Mouse (Mus musculus): ENCODE data around the gene Spata5. TPM values are rescaled to one million over a fixed set of nuclear protein-coding genes. Genes with fewer than 3 reads are reported as not detected.

The Spata5 gene
- polyA plus RNA-seq, 1 experiment from 2014 or later = 56.2 TPM

- DNase-seq (ENCODE audit: extremely low spot score, low spot score) = no peak
- H3K9me3 ChIP-seq = no peaks in the 10 kb centered on the region
- peaks cover 3% of the 10 kb centered on the region; the same call in 1 of the 2 replicates for H3K4me1 ChIP-seq
- 88% methylated on average over 7 of the region's 7 CpGs for WGBS
- H3K27ac ChIP-seq = no peak overlapping the region
- no peaks in the 10 kb centered on the region for H3K36me3 ChIP-seq (replicated peaks)
- no peak overlapping the region for H3K4me3 ChIP-seq
- no peaks in the 10 kb centered on the region for H3K27me3 ChIP-seq (ENCODE audit: poor library complexity, severe bottlenecking)
These were observed 20.9 kb upstream of the Spata5 start for GRCm38 (mm10) chr3:37398661-37399395.

- Histone ChIP-seq H3K27ac (no peak overlapping the region), H3K36me3 (replicated peaks) (no peaks in the 10 kb centered on the region), H3K9me3 (no peaks in the 10 kb centered on the region), H3K4me1 (peaks cover 3% of the 10 kb centered on the region; the same call in 1 of the 2 replicates), H3K27me3 (ENCODE audit: poor library complexity, severe bottlenecking) (no peaks in the 10 kb centered on the region), H3K4me3 (no peak overlapping the region)
- WGBS = 81% methylated on average over 11 of the region's 11 CpGs
- DNase-seq (ENCODE audit: extremely low spot score, low spot score) = no peak
These were observed 17.7 kb upstream of the Spata5 start for GRCm38 (mm10) chr3:37401729-37402610.

GRCm38 (mm10) chr3:37407598-37407997, 12.1 kb upstream of the Spata5 start:
- no peak overlapping the region for H3K27ac ChIP-seq

GRCm38 (mm10) chr3:37413446-37413845, 6.2 kb upstream of the Spata5 start:
- H3K4me3 ChIP-seq = no peak overlapping the region
- H3K27me3 ChIP-seq (ENCODE audit: poor library complexity, severe bottlenecking) = no peaks in the 10 kb centered on the region
- DNase-seq (ENCODE audit: extremely low spot score, low spot score) = no peak
- WGBS = 91% methylated on average over 3 of the region's 3 CpGs
- H3K36me3 ChIP-seq (replicated peaks) = no peaks in the 10 kb centered on the region
- H3K9me3 ChIP-seq = no peaks in the 10 kb centered on the region
- peaks cover 4% of the 10 kb centered on the region for H3K4me1 ChIP-seq
- H3K27ac ChIP-seq = no peak overlapping the region

More at GRCm38 (mm10) chr3:37407598-37407997, 12.1 kb upstream of the Spata5 start:
- H3K4me1 ChIP-seq = no peaks in the 10 kb centered on the region
- no peak overlapping the region for H3K4me3 ChIP-seq
- no peak for DNase-seq (ENCODE audit: extremely low spot score, low spot score)
- no peaks in the 10 kb centered on the region for H3K9me3 ChIP-seq
- no peaks in the 10 kb centered on the region for H3K36me3 ChIP-seq (replicated peaks)
- H3K27me3 ChIP-seq (ENCODE audit: poor library complexity, severe bottlenecking) = no peaks in the 10 kb centered on the region

GRCm38 (mm10) chr3:37414413-37414960, 5.2 kb upstream of the Spata5 start:
- WGBS = 60% methylated on average over 14 of the region's 14 CpGs
- no peak overlapping the region for H3K4me3 ChIP-seq
- no peaks in the 10 kb centered on the region for H3K9me3 ChIP-seq
- no peak overlapping the region for H3K27ac ChIP-seq
- peaks cover 11% of the 10 kb centered on the region for H3K4me1 ChIP-seq
- no peaks in the 10 kb centered on the region for H3K36me3 ChIP-seq (replicated peaks)
- H3K27me3 ChIP-seq (ENCODE audit: poor library complexity, severe bottlenecking) = no peaks in the 10 kb centered on the region
- peak; percentile 63 for DNase-seq (ENCODE audit: extremely low spot score, low spot score)

GRCm38 (mm10) chr3:37418341-37418740, 1.4 kb upstream of the Spata5 start:
- Histone ChIP-seq H3K27me3 (ENCODE audit: poor library complexity, severe bottlenecking) (no peaks in the 10 kb centered on the region), H3K4me1 (peaks cover 28% of the 10 kb centered on the region), H3K9me3 (no peaks in the 10 kb centered on the region), H3K4me3 (peak overlapping the region; percentile 94), H3K27ac (peak overlapping the region; percentile 94), H3K36me3 (replicated peaks) (no peaks in the 10 kb centered on the region)
- no peak for DNase-seq (ENCODE audit: extremely low spot score, low spot score)
- 85% methylated on average over 5 of the region's 5 CpGs for WGBS

GRCm38 (mm10) chr3:37418961-37419457, 687 bp upstream of the Spata5 start:
- H3K27ac ChIP-seq = peak overlapping the region; percentile 94
- peaks cover 28% of the 10 kb centered on the region for H3K4me1 ChIP-seq
- peak overlapping the region; percentile 94 for H3K4me3 ChIP-seq
- DNase-seq (ENCODE audit: extremely low spot score, low spot score) = no peak
- H3K27me3 ChIP-seq (ENCODE audit: poor library complexity, severe bottlenecking) = no peaks in the 10 kb centered on the region
- H3K9me3 ChIP-seq = no peaks in the 10 kb centered on the region
- 0 out of 2 replicates have a peak, but pooled peaks cover 6% of the 10 kb centered on the region for H3K36me3 ChIP-seq (replicated peaks)
- under 1% methylated on average over 30 of the region's 30 CpGs for WGBS

GRCm38 (mm10) chr3:37420072-37420471, 376 bp downstream of the Spata5 start, which contains the start of gene Nudt6:
TSS of gene Nudt6 (minus strand) at chr3:37420211.
- Histone ChIP-seq H3K27me3 (ENCODE audit: poor library complexity, severe bottlenecking) (no peaks in the 10 kb centered on the region), H3K4me1 (peaks cover 28% of the 10 kb centered on the region), H3K4me3 (peak within 1 kb of the TSS; percentile 94), H3K9me3 (no peaks in the 10 kb centered on the region), H3K27ac (peak within 1 kb of the TSS; percentile 94), H3K36me3 (replicated peaks) (peaks cover 14% of the 10 kb centered on the region)
- under 1% methylated on average over 50 of the region's 50 CpGs for WGBS
- DNase-seq (ENCODE audit: extremely low spot score, low spot score) = peak; percentile 93

- H3K27ac ChIP-seq = peak overlapping the region; percentile 94
- DNase-seq (ENCODE audit: extremely low spot score, low spot score) = no peak
- under 1% methylated on average over 24 of the region's 24 CpGs for WGBS
These were observed 945 bp downstream of the Spata5 start for GRCm38 (mm10) chr3:37420641-37421040.

GRCm38 (mm10) chr3:37421179-37421578, 1.5 kb downstream of the Spata5 start:
- Histone ChIP-seq H3K4me3 (peak overlapping the region; percentile 94), H3K9me3 (no peaks in the 10 kb centered on the region), H3K27me3 (ENCODE audit: poor library complexity, severe bottlenecking) (no peaks in the 10 kb centered on the region), H3K4me1 (peaks cover 28% of the 10 kb centered on the region), H3K27ac (peak overlapping the region; percentile 94; the same call in 1 of the 2 replicates), H3K36me3 (replicated peaks) (peaks cover 24% of the 10 kb centered on the region)
- 21% methylated on average over 3 of the region's 3 CpGs for WGBS
- no peak for DNase-seq (ENCODE audit: extremely low spot score, low spot score)

More at GRCm38 (mm10) chr3:37420641-37421040, 945 bp downstream of the Spata5 start:
- Histone ChIP-seq H3K4me1 (peaks cover 28% of the 10 kb centered on the region), H3K4me3 (peak overlapping the region; percentile 94), H3K36me3 (replicated peaks) (peaks cover 20% of the 10 kb centered on the region), H3K27me3 (ENCODE audit: poor library complexity, severe bottlenecking) (no peaks in the 10 kb centered on the region), H3K9me3 (no peaks in the 10 kb centered on the region)

GRCm38 (mm10) chr3:37426069-37426468, 6.4 kb downstream of the Spata5 start:
- DNase-seq (ENCODE audit: extremely low spot score, low spot score) = no peak
- Histone ChIP-seq H3K27ac (no peak overlapping the region), H3K27me3 (ENCODE audit: poor library complexity, severe bottlenecking) (no peaks in the 10 kb centered on the region), H3K4me3 (no peak overlapping the region), H3K4me1 (peaks cover 14% of the 10 kb centered on the region), H3K9me3 (no peaks in the 10 kb centered on the region), H3K36me3 (replicated peaks) (peaks cover 71% of the 10 kb centered on the region)
- 93% methylated on average over 3 of the region's 3 CpGs for WGBS

GRCm38 (mm10) chr3:37430359-37430758, 10.7 kb downstream of the Spata5 start:
- Histone ChIP-seq H3K4me3 (no peak overlapping the region), H3K9me3 (no peaks in the 10 kb centered on the region), H3K4me1 (no peaks in the 10 kb centered on the region), H3K27ac (no peak overlapping the region), H3K36me3 (replicated peaks) (peaks cover 94% of the 10 kb centered on the region), H3K27me3 (ENCODE audit: poor library complexity, severe bottlenecking) (no peaks in the 10 kb centered on the region)
- DNase-seq (ENCODE audit: extremely low spot score, low spot score) = no peak

Data from forebrain, embryonic 10.5 days (tissue).